Mouse (Mus musculus): ENCODE measurements around the gene Uqcc1. TPM values are rescaled to one million over a fixed set of nuclear protein-coding genes. Genes with fewer than 3 reads are reported as not detected.

Gene Uqcc1
- polyA plus RNA-seq, 1 experiment from 2014 or later = 99.7 TPM

GRCm38 (mm10) chr2:155807408-155807807 is 122.7 kb downstream of the Uqcc1 start:
- no peak overlapping the region for H3K9ac ChIP-seq
- 68% methylated on average over 4 of the region's 4 CpGs for WGBS
- H3K36me3 ChIP-seq = no peaks in the 10 kb centered on the region
- ATAC-seq (ENCODE audit: extremely low read depth, insufficient number of reproducible peaks, low FRiP score, low TSS enrichment) = no peak
- H3K27me3 ChIP-seq (replicated peaks) = no peaks in the 10 kb centered on the region; the same call in 1 of the 2 replicates
- 0 out of 2 replicates have a peak, but pooled peaks cover 4% of the 10 kb centered on the region for H3K9me3 ChIP-seq
- no peak overlapping the region for H3K4me2 ChIP-seq
- H3K4me3 ChIP-seq = no peak overlapping the region
- peaks cover 11% of the 10 kb centered on the region for H3K4me1 ChIP-seq
- H3K27ac ChIP-seq (replicated peaks) = no peak overlapping the region

DNA sequence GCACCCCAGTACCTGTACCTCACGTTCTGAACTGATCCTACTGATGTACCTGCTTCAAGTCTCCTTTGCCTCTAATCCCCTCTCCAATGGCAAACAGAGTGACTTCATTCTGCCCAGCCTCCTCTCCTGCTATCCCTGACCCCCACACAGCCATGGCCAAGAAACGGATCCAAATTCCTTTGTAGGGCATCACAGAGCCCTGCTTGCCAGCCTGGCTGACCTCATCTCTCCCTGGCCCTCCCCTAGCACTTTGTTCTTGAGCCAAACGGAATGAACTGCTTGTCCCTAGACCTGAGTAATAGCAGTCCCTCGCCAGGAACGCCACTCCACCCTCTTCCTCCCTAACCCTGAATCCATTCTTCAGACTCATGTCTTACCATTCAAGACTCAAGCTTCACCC is 123.6 kb downstream of the Uqcc1 start:
- no peak for ATAC-seq (ENCODE audit: extremely low read depth, insufficient number of reproducible peaks, low FRiP score, low TSS enrichment)

GRCm38 (mm10) chr2:155805925-155806255 is 124.2 kb downstream of the Uqcc1 start:
- no peaks in the 10 kb centered on the region for H3K36me3 ChIP-seq
- 0 out of 2 replicates have a peak, but pooled peaks cover 6% of the 10 kb centered on the region for H3K27me3 ChIP-seq (replicated peaks)
- no peak overlapping the region for H3K4me3 ChIP-seq
- H3K4me2 ChIP-seq = no peak overlapping the region
- no peak for ATAC-seq (ENCODE audit: extremely low read depth, insufficient number of reproducible peaks, low FRiP score, low TSS enrichment)
- 62% methylated on average over 6 of the region's 6 CpGs for WGBS
- 0 out of 2 replicates have a peak, but pooled peaks cover 4% of the 10 kb centered on the region for H3K9me3 ChIP-seq
- no peak overlapping the region for H3K9ac ChIP-seq
- H3K4me1 ChIP-seq = peaks cover 11% of the 10 kb centered on the region
- no peak overlapping the region for H3K27ac ChIP-seq (replicated peaks)

More for the DNA sequence above, 123.6 kb downstream of the Uqcc1 start:
- H3K36me3 ChIP-seq = no peaks in the 10 kb centered on the region
- 55% methylated on average over 5 of the region's 5 CpGs for WGBS
- no peak overlapping the region for H3K4me3 ChIP-seq
- no peak overlapping the region for H3K9ac ChIP-seq
- H3K9me3 ChIP-seq = 0 out of 2 replicates have a peak, but pooled peaks cover 4% of the 10 kb centered on the region
- no peak overlapping the region for H3K4me2 ChIP-seq
- peaks cover 11% of the 10 kb centered on the region for H3K4me1 ChIP-seq
- no peak overlapping the region for H3K27ac ChIP-seq (replicated peaks)
- H3K27me3 ChIP-seq (replicated peaks) = no peaks in the 10 kb centered on the region

DNA sequence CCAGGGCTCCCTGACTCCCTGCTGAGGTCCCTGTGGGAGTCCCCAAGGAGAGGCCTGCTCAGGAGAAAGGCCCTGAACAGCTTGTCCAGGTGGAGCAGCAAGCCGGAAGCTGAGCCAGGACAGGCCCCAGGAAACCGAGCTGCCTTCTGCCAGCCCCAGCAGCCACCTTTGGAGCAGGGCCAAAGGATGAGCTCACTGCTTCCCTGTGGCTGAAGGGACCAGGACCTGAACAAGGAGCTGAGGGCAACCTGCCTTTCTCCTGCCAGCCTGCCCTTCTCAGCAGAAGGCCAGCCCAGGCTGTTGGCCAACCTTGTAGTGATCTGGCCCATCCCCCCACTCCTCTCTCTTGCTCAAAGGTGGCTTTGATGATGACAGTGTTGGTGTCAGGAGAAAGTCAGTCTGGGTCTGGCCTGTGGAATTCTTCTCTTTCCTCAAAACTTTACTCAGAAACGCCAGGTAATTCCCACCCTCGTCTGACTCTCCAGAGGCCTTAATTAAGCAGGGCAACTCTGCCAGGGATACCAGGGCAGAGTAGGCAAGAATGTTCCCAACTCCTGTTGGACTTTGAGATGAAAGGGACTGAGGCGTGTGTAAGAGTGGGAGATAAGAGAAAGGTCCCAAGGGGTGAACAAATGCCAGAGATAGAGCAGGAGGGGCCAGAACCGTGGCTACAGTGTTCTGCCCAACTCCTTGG is 124.7 kb downstream of the Uqcc1 start:
- Histone ChIP-seq H3K9me3 (0 out of 2 replicates have a peak, but pooled peaks cover 4% of the 10 kb centered on the region), H3K4me2 (no peak overlapping the region), H3K4me3 (no peak overlapping the region), H3K27me3 (replicated peaks) (0 out of 2 replicates have a peak, but pooled peaks cover 7% of the 10 kb centered on the region), H3K36me3 (no peaks in the 10 kb centered on the region), H3K4me1 (peaks cover 11% of the 10 kb centered on the region), H3K27ac (replicated peaks) (no peak overlapping the region), H3K9ac (no peak overlapping the region)
- 22% methylated on average over 6 of the region's 6 CpGs for WGBS
- no peak for ATAC-seq (ENCODE audit: extremely low read depth, insufficient number of reproducible peaks, low FRiP score, low TSS enrichment)

GRCm38 (mm10) chr2:155804053-155804452 is 126.1 kb downstream of the Uqcc1 start:
- Histone ChIP-seq H3K9ac (no peak overlapping the region), H3K4me1 (peaks cover 11% of the 10 kb centered on the region), H3K4me2 (no peak overlapping the region), H3K9me3 (0 out of 2 replicates have a peak, but pooled peaks cover 4% of the 10 kb centered on the region), H3K36me3 (no peaks in the 10 kb centered on the region), H3K27me3 (replicated peaks) (peaks cover 13% of the 10 kb centered on the region; the same call in 1 of the 2 replicates), H3K4me3 (no peak overlapping the region), H3K27ac (replicated peaks) (no peak overlapping the region)
- 66% methylated on average over 5 of the region's 5 CpGs for WGBS
- ATAC-seq (ENCODE audit: extremely low read depth, insufficient number of reproducible peaks, low FRiP score, low TSS enrichment) = no peak

DNA sequence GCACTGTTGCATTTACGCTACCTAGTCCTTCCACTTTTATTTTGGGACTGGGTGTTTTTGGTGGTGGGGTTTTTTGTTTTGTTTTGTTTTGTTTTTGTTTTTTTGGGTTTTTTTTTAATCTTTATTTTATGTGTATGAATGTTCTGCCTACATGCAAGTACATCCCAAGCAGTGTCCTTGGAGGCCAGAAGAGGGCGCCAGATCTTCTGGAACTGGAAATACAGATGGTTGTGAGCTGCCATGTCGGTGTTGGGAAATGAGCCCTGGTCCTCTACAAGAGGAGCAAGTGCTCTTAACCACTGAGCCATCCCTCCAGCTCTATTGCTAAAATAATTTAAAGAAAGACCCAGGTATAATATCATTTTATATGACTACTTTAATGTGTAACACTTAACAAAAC is 127.3 kb downstream of the Uqcc1 start:
- H3K4me3 ChIP-seq = no peak overlapping the region
- no peak overlapping the region for H3K4me2 ChIP-seq
- peaks cover 11% of the 10 kb centered on the region for H3K4me1 ChIP-seq
- WGBS = 50% methylated on average over 3 of the region's 3 CpGs
- 0 out of 2 replicates have a peak, but pooled peaks cover 4% of the 10 kb centered on the region for H3K9me3 ChIP-seq
- H3K36me3 ChIP-seq = no peaks in the 10 kb centered on the region
- ATAC-seq (ENCODE audit: extremely low read depth, insufficient number of reproducible peaks, low FRiP score, low TSS enrichment) = no peak
- H3K27ac ChIP-seq (replicated peaks) = no peak overlapping the region
- H3K27me3 ChIP-seq (replicated peaks) = peaks cover 21% of the 10 kb centered on the region
- no peak overlapping the region for H3K9ac ChIP-seq

DNA sequence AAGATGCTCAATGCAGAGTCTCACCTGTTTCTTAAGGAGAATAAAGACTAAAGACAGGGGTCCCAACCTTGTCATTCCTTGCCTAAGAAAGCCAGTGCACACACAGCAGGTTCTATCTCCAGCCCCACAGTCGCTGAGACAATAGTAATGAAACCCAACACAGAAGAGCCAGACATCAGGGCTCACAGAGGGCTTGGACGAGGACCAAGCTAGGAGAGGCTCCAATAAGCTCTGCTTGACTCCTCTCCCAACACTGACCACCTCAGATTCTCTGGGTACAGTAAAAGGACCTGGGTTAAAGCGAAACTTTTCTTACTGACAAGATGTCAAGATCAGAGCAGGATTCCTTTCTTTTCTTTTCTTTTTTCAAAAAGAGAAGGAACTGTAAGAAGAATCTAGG is 131.5 kb downstream of the Uqcc1 start:
- Histone ChIP-seq H3K27me3 (replicated peaks) (peaks cover 25% of the 10 kb centered on the region), H3K4me1 (no peaks in the 10 kb centered on the region), H3K36me3 (no peaks in the 10 kb centered on the region), H3K9me3 (0 out of 2 replicates have a peak, but pooled peaks cover 4% of the 10 kb centered on the region), H3K4me3 (no peak overlapping the region), H3K4me2 (no peak overlapping the region), H3K27ac (replicated peaks) (no peak overlapping the region), H3K9ac (no peak overlapping the region)
- 43% methylated on average over 3 of the region's 3 CpGs for WGBS
- no peak for ATAC-seq (ENCODE audit: extremely low read depth, insufficient number of reproducible peaks, low FRiP score, low TSS enrichment)

Other genes with a start within 250 kb of the Uqcc1 start
- gene Trpc4ap, start 237.9 kb downstream of the Uqcc1 start, polyA plus RNA-seq (2015; fragmentation: Nextera tagmentation; extraction: Ambion mirVana) = 87.0 and 93.9 TPM in 2 replicates
- 23.1 and 25.4 TPM in 2 replicates for gene Edem2, start 200.8 kb downstream of the Uqcc1 start, polyA plus RNA-seq (2015; fragmentation: Nextera tagmentation; extraction: Ambion mirVana)
- gene Gm17581, start 194.4 kb downstream of the Uqcc1 start, polyA plus RNA-seq (2015; fragmentation: Nextera tagmentation; extraction: Ambion mirVana) = not detected in 2 replicates
- 9.0 and 9.1 TPM in 2 replicates for gene Procr, start 179.2 kb downstream of the Uqcc1 start, polyA plus RNA-seq (2015; fragmentation: Nextera tagmentation; extraction: Ambion mirVana)
- gene Mmp24, start 155.0 kb downstream of the Uqcc1 start, polyA plus RNA-seq (2015; fragmentation: Nextera tagmentation; extraction: Ambion mirVana) = 0.04 TPM in 1 of 2 replicates, not detected in the other
- gene BC029722, start 110.9 kb downstream of the Uqcc1 start, polyA plus RNA-seq (2015; fragmentation: Nextera tagmentation; extraction: Ambion mirVana) = 10.8 and 12.0 TPM in 2 replicates
- gene Eif6, start 103.4 kb downstream of the Uqcc1 start, polyA plus RNA-seq (2015; fragmentation: Nextera tagmentation; extraction: Ambion mirVana) = 127 and 152 TPM in 2 replicates
- gene Fam83c, start 95.5 kb downstream of the Uqcc1 start, polyA plus RNA-seq (2015; fragmentation: Nextera tagmentation; extraction: Ambion mirVana) = 0.06 and 0.09 TPM in 2 replicates
- not detected in 2 replicates for gene Gm15557, start 10.4 kb upstream of the Uqcc1 start, polyA plus RNA-seq (2015; fragmentation: Nextera tagmentation; extraction: Ambion mirVana)
- 0.37 and 0.64 TPM in 2 replicates for gene Gdf5, start 15.1 kb upstream of the Uqcc1 start, polyA plus RNA-seq (2015; fragmentation: Nextera tagmentation; extraction: Ambion mirVana)
- gene Cep250, start 26.1 kb upstream of the Uqcc1 start, polyA plus RNA-seq (2015; fragmentation: Nextera tagmentation; extraction: Ambion mirVana) = 9.4 and 9.6 TPM in 2 replicates
- 0.85 and 1.0 TPM in 2 replicates for gene 6430550D23Rik, start 77.7 kb upstream of the Uqcc1 start, polyA plus RNA-seq (2015; fragmentation: Nextera tagmentation; extraction: Ambion mirVana)
- gene Ergic3, start 77.7 kb upstream of the Uqcc1 start, polyA plus RNA-seq (2015; fragmentation: Nextera tagmentation; extraction: Ambion mirVana) = 171 and 177 TPM in 2 replicates
- gene Fer1l4, start 122.6 kb upstream of the Uqcc1 start, polyA plus RNA-seq (2015; fragmentation: Nextera tagmentation; extraction: Ambion mirVana) = not detected in 2 replicates
- 2.1 and 2.3 TPM in 2 replicates for gene Spag4, start 134.9 kb upstream of the Uqcc1 start, polyA plus RNA-seq (2015; fragmentation: Nextera tagmentation; extraction: Ambion mirVana)
- 22.7 and 28.4 TPM in 2 replicates for gene Cpne1, start 181.7 kb upstream of the Uqcc1 start, polyA plus RNA-seq (2015; fragmentation: Nextera tagmentation; extraction: Ambion mirVana)
- 18.3 and 20.4 TPM in 2 replicates for gene Rbm12, start 181.7 kb upstream of the Uqcc1 start, polyA plus RNA-seq (2015; fragmentation: Nextera tagmentation; extraction: Ambion mirVana)
- 10.4 and 13.7 TPM in 2 replicates for gene Gm28036, start 196.8 kb upstream of the Uqcc1 start, polyA plus RNA-seq (2015; fragmentation: Nextera tagmentation; extraction: Ambion mirVana)
- 382 and 427 TPM in 2 replicates for gene Romo1, start 213.7 kb upstream of the Uqcc1 start, polyA plus RNA-seq (2015; fragmentation: Nextera tagmentation; extraction: Ambion mirVana)
- 58.1 and 61.1 TPM in 2 replicates for gene Nfs1, start 213.9 kb upstream of the Uqcc1 start, polyA plus RNA-seq (2015; fragmentation: Nextera tagmentation; extraction: Ambion mirVana)
- 360 and 386 TPM in 2 replicates for gene Rbm39, start 249.9 kb upstream of the Uqcc1 start, polyA plus RNA-seq (2015; fragmentation: Nextera tagmentation; extraction: Ambion mirVana)

Measured in heart, embryonic 13.5 days (tissue).